Mouse (Mus musculus): ENCODE measurements around the gene Hist1h2af.

Hist1h2af gene

GRCm38 (mm10) chr13:23533560-23534367 is at the start of gene Hist1h2af:
Gene Hist1h2af, plus strand, starts transcription at chr13:23533906.
- peak; percentile 72 for DNase-seq

- no peak for DNase-seq
Measured at GRCm38 (mm10) chr13:23485271-23485670, 48.4 kb upstream of the Hist1h2af start.

- DNase-seq = peak; percentile 59
Measured at GRCm38 (mm10) chr13:23488400-23489322, 45.0 kb upstream of the Hist1h2af start, which contains the start of gene Btn2a2. Gene Btn2a2, minus strand, starts transcription at chr13:23488857.

- DNase-seq = no peak
Measured at GRCm38 (mm10) chr13:23490863-23491262, 42.8 kb upstream of the Hist1h2af start.

- DNase-seq = no peak
Measured at GRCm38 (mm10) chr13:23491263-23491662, 42.4 kb upstream of the Hist1h2af start.

GRCm38 (mm10) chr13:23491990-23492389 is 41.7 kb upstream of the Hist1h2af start:
- no peak for DNase-seq

GRCm38 (mm10) chr13:23495526-23495925 is 38.2 kb upstream of the Hist1h2af start:
- no peak for DNase-seq

GRCm38 (mm10) chr13:23497656-23498321 is 35.9 kb upstream of the Hist1h2af start:
- no peak for DNase-seq

- no peak for DNase-seq
Measured at GRCm38 (mm10) chr13:23498653-23499052, 35.1 kb upstream of the Hist1h2af start.

- DNase-seq = no peak
Measured at GRCm38 (mm10) chr13:23499943-23500342, 33.8 kb upstream of the Hist1h2af start.

- peak; percentile 84 for DNase-seq
Measured at GRCm38 (mm10) chr13:23500424-23501200, 33.1 kb upstream of the Hist1h2af start.

- no peak for DNase-seq
Measured at GRCm38 (mm10) chr13:23501511-23501910, 32.2 kb upstream of the Hist1h2af start.

- DNase-seq = no peak
Measured at GRCm38 (mm10) chr13:23502031-23502567, 31.6 kb upstream of the Hist1h2af start.

GRCm38 (mm10) chr13:23502916-23503315 is 30.8 kb upstream of the Hist1h2af start:
- DNase-seq = no peak

GRCm38 (mm10) chr13:23503797-23504196 is 29.9 kb upstream of the Hist1h2af start:
- peak; percentile 77 for DNase-seq

GRCm38 (mm10) chr13:23505662-23506345 is 27.9 kb upstream of the Hist1h2af start:
- DNase-seq = no peak

- DNase-seq = peak; percentile 72
Measured at GRCm38 (mm10) chr13:23506351-23506750, 27.4 kb upstream of the Hist1h2af start.

- DNase-seq = no peak
Measured at GRCm38 (mm10) chr13:23506819-23507515, 26.7 kb upstream of the Hist1h2af start.

- DNase-seq = no peak
Measured at GRCm38 (mm10) chr13:23510127-23510526, 23.6 kb upstream of the Hist1h2af start.

GRCm38 (mm10) chr13:23513517-23513916 is 20.2 kb upstream of the Hist1h2af start:
- no peak for DNase-seq

- DNase-seq = no peak
Measured at GRCm38 (mm10) chr13:23515281-23515680, 18.4 kb upstream of the Hist1h2af start.
